Mouse (Mus musculus): ENCODE measurements around the gene Fam131a.

Gene Fam131a

GRCm38 (mm10) chr16:20733731-20734730 lies 41.0 kb downstream of the Fam131a start, which contains the start of gene Thpo:
Gene Thpo (minus strand): TSS chr16:20734511.
- POLR2A ChIA-PET = interaction anchor here in 2 of 4 experiments (1.0 to 3.8 kb wide), 4 partner anchors 17 to 32 kb away, joined by 3 to 13 read pairs (median 5); partner anchors contain the start of genes Clcn2 (in 1 of the 2) and Polr2h (in 1 of the 2)

DNA sequence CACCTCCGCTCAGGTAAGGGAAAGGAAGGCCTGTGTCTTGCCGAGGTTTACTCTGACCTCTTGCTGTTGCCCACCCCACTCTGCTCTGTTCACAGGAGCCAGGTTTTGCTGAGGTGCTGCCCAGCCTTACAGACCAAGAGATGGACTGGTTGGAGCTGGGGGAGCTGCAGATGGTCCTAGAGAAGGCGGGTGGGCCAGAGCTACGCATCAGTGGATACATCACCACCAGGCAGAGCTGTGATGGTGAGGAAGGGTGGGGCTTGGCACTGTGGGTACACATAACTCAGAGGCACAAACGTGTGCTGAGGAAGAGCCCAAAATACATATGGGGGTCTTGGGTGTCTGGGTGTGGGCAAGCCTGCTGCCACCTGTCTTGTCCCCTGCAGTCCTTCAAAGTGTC lies 42.6 kb downstream of the Fam131a start:
- CTCF ChIA-PET = interaction anchor here in 1 of 4 experiments (1.0 kb wide), 1 partner anchor 29 kb away, joined by 3 read pairs; no protein-coding TSS in a partner anchor
- POLR2A ChIA-PET = interaction anchor here in 1 of 4 experiments (0.6 kb wide), 1 partner anchor 9 kb away, joined by 3 read pairs; no protein-coding TSS in a partner anchor

More at GRCm38 (mm10) chr16:20733731-20734730, 41.0 kb downstream of the Fam131a start, which contains the start of gene Thpo:
- CTCF ChIA-PET = interaction anchor here in 3 of 4 experiments (0.7 to 1.5 kb wide), 4 partner anchors 9 to 17 kb away, joined by 3 to 6 read pairs (median 3); partner anchors contain the start of genes Clcn2 (in 1 of the 3) and Polr2h (in 1 of the 3)

GRCm38 (mm10) chr16:20736168-20736567 lies 43.1 kb downstream of the Fam131a start:
- ChIA-PET POLR2A (no interaction called here), CTCF (no interaction called here)

GRCm38 (mm10) chr16:20736823-20737222 lies 43.8 kb downstream of the Fam131a start:
- ChIA-PET POLR2A (interaction anchor here in 1 of 4 experiments (0.6 to 1.2 kb wide), 2 partner anchors 15 to 66 kb away, joined by 3 to 6 read pairs; no protein-coding TSS in a partner anchor), CTCF (interaction anchor here in 2 of 4 experiments (0.5 to 1.3 kb wide), 3 partner anchors 12 to 22 kb away, joined by 3 to 6 read pairs (median 4); no protein-coding TSS in a partner anchor)

- ChIA-PET POLR2A (interaction anchor here in 1 of 4 experiments (1.1 kb wide), 1 partner anchor 68 kb away, joined by 3 read pairs; no protein-coding TSS in a partner anchor), CTCF (interaction anchor here in 1 of 4 experiments (0.6 kb wide), 1 partner anchor 543 kb away, joined by 3 read pairs; no protein-coding TSS in a partner anchor)
Observed at GRCm38 (mm10) chr16:20739845-20740244, 46.8 kb downstream of the Fam131a start.

DNA sequence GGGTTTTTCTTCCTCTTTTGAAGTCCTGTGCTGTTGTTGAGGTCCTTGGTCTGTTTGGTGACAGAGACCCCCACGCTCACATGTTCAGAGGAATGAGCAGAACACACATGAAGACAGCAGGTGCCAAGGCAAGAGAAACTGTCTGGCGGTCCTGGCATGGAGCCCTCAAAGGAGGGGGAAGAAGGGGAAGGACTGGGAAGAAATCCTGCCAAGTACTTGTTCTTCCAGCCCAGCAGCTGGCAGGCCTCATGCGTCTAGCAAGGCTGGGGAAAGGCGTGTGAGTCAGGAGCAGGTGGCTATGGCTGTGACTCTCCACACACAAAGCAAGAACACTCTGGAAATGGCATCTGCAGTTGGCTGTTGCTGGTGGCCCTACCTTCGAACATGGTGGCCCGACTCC lies 53.6 kb downstream of the Fam131a start:
- CTCF ChIA-PET = no interaction called here
- POLR2A ChIA-PET = interaction anchor here in 1 of 4 experiments (0.5 kb wide), 1 partner anchor 14 kb away, joined by 3 read pairs; the partner anchor contains the start of gene Chrd

DNA sequence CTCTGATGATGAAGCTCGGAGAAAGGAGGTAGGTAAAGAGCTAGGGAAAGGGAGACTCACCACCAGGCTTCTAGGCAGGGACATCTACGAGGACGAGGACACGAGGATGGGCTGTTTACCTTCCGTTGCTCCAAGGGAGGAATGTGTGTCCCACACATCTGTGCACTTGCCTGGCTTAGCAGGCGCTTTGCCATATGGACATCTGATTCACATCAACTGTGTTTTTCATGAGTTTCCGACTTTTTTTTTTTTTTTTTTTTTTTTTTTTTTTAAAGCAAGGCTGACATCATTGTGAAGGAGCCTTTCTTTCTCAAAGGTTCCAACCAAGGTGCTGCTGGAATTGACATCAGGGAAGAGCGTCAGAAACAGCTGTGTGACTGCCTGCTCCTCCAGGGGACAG lies 57.5 kb downstream of the Fam131a start:
- POLR2A ChIA-PET = interaction anchor here in 2 of 4 experiments (0.6 to 2.6 kb wide), 7 partner anchors 33 to 1993 kb away, joined by 3 to 8 read pairs (median 4); partner anchors contain the start of genes Clcn2 (in 2 of the 2) and Polr2h (in 2 of the 2)
- CTCF ChIA-PET = interaction anchor here in 3 of 4 experiments (0.7 to 4.2 kb wide), 10 partner anchors 12 to 745 kb away, joined by 3 to 17 read pairs (median 6); no protein-coding TSS in a partner anchor
